Mouse (Mus musculus): ENCODE results near the gene Rnf144a.
"Not testable (repeated sequence)": the region's sequence is repeated elsewhere in the genome, so short reads cannot be mapped to it uniquely, and the experiment has no call there.

Gene Rnf144a

DNA sequence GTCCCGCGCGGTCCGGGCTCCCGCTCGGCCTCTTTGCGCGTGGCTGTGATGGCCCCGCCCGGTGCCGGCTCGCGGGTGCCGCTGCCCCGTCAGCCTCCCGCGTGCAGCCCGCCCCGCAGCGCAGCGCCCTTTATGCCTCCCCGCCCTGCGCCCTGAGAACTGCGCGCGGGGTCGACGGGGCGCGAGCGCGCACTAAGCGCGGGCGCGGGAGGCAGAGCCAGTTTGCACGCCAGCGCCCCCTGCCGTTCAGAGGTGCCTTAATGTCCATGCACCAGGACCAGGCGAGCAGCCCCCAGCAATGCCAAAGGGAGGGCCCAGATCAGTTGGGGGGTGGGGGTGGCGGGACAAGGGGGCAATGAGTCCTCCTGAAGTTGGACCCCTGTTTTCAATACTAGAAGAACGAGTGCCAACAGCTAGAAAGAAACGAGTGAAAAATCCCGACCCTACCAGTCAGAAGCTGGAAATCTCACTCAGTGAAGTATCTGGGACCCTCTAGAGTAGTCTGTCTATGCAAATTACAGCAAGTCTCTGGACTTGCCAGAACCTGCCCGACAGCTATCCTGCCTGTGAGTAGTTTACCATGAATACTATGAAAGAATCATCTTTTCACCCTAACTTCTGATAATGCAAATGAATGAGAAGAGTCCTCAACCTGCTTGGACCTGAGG, at the start of gene Rnf144a:
TSS of gene Rnf144a (minus strand) at position 151 of the 668 bp plus-strand sequence.
- DNase-seq (ENCODE audit: low read depth, low spot score) = peak; percentile 44

DNA sequence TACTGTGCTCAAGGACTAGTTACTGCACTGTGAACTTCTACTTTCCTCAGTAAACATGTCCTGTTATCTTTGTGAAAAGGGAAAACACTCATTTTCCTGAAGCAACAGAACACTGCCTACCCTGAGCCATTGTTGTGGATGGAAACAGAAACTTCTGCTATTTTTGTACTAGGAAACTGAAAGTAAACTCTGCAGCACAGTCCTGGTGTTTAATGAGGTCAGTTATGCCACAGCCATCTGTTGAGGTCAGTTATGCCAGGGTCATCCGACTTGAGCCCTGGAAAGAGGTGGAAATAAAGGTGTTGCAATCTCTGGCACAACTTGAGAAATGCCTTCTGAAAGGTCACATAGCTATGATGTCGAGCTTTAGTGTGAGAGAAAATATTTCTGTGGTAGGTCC, 45.0 kb upstream of the Rnf144a start:
- DNase-seq (ENCODE audit: low read depth, low spot score) = no peak

DNA sequence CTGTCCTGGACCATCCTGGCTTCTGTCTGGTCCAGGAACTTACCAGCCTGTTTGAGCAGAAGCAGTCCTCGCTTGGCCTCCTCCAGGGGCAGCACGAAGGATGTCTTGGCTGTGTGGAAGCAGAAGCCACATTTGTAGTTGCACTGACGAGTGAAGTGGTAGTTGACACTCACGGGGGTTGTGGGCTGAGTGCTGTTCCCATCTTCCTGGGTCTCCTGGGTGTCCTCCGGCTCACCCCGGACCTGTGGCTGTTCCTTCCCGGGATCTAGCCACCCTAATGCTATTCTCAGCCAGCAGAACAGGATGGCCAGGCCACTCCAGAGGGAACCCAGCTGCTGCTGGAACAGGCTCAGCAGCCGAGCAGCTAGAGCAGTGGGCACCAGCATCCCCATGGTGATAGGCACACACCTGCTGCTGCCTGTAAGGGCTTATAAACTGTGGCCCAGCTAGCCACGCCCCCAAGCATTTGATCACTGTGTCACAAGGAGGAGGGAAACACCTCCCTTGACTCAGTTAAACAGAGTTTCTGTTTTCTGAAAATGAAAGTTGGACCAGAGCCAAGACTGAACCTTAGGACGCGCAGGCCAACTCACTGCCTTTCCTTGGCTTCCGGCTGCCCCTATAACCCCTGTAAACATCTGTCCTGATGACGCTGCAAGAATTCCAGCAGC, 41.1 kb upstream of the Rnf144a start, which contains the start of gene Rsad2:
TSS of gene Rsad2 (minus strand) at position 425 of the 671 bp plus-strand sequence.
- no peak for DNase-seq (ENCODE audit: low read depth, low spot score)

DNA sequence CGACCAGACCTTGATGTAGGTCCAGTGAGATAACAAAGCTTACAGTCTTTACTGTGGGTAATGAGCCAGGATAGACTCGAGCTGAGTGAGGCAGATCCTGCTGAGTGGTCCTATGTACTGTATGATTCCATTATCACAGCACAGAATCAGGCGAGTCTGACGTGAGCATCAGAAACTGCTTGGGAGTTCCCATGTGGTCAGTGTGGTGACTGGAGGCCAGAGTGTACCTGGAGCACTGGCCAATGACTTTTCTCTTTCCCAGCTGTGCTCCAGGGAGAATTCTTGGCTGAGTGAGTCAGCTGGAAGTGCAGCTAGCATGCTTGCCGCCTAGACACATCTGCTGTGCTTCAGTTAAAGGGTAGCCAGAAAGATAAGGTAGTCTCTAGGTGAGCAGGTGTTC, 39.6 kb upstream of the Rnf144a start:
- no peak for DNase-seq (ENCODE audit: low read depth, low spot score)

DNA sequence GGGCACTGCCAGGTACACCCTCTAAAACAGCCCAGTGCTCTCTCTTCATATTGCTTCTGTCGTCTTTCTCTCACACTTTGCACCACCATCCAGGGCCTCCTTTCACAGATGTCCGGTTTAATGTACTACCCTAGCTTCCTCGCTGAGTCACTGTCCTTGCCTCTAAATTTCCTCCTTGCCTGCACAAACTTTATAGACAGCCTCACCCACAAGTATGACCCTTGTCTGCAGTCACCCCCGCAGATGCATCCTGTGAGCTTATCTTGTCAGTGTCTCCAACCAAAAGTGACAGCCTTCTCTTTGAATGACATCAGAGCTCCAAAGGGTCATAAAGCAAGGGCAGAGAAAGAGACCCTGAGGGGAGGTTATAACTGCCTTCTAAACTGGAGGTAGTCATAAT, 37.9 kb upstream of the Rnf144a start:
- no peak for DNase-seq (ENCODE audit: low read depth, low spot score)

DNA sequence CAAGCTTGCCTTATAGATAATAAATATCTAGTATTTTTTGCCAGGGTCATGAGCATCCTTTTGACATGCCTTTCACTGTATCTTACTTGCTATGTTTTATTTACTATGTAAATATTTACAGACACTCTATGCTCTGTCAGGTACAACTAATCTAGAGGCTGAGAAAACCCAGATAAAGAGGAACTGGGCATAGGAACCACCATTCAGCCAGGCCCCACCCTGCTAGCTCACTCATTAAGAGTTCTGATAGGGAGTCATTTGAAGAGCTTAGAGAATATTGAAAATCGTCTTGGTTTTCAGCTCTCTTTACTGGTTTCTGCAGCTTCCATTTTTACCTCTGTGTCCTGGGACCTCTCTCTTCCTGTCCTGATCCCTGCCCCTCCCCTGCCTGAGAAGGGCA, 36.1 kb upstream of the Rnf144a start:
- DNase-seq (ENCODE audit: low read depth, low spot score) = no peak

DNA sequence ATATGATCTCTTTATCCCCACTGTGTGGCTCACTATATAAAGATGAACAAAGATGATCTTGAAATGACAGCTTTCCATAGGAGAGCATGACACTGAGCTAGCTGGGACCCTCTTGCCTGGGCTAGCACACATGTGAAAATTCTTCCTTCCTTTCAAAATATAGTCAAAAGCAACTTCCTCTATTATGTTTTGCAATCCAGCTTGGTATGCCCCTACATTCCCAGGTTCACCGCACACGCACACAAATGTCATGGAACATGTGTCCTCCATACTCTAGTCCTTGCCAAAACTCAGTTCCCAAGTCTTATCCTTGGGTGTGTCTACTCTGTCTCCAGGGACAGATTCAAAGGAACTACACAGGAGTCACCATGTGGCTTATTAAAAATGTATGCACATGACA, 34.4 kb upstream of the Rnf144a start:
- DNase-seq (ENCODE audit: low read depth, low spot score) = no peak

DNA sequence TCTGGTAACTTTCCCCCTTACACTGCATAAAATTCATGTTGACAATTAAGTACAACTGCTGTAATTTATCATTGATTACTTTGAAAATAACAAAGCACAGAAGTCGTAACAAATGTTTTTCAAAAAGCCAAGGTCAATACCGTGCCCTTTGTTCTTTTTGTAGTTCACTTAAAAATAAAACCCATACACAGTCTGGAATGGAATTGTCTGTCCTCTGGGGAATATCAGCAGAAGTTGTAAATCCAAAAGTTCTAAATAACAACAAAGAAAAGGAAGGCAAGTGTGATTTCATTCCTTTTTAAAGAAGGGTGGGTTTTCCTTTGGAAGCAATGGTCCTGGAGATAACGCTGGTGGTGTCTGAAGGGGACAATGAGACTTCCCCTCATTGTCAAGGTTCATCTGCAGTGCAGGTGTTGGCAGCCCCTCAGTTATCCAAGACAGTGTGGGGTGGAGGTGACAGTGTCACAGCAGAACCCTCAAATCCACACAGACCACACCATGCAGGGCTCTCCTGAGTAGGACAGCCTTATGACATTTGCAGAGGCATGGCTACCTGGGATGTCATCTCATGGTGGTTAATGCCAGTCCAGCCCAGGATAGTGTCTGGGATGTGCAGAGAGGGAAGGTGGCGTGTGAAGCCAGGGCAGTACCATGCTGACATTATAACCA, 31.5 kb upstream of the Rnf144a start:
- no peak for DNase-seq (ENCODE audit: low read depth, low spot score)

DNA sequence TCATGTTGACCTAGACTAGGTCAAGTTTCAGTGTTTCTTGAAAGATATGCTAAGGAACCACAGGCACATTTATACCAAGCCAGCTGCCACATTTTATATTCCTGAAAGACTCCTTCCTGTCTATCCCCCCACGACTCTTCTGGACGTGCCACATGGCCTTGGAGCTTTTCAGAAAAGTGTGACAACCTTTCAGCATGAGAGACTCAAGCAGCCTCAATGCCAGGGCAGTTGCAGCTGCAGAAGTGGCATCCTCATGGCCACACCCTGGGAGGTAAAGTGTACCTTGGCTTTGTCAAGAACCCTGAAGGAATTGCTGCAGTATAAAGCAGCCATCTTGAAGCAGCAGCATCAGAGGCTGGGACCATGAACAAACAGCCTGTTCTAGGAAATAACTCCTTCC, 29.5 kb upstream of the Rnf144a start:
- DNase-seq (ENCODE audit: low read depth, low spot score) = no peak

DNA sequence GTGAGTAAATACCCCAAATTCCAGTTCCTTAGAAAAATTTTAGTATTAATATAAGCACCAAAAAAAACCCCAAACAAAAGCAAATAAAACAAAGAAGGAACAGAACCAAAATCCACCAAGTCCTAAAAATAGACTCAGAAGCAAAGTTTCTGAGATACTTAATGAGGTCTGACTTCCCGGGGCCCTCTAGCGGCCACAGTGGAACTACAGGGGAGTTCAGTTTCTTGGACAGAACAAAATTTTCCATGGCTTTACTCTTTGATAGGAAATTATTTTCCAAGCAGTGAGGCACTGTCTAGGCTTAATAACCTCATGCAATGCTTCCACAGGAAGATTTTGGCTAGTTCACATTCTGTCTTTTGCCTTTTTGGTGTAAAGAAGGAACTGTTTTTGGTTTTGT, 29.0 kb upstream of the Rnf144a start:
- DNase-seq (ENCODE audit: low read depth, low spot score) = peak; percentile 19

DNA sequence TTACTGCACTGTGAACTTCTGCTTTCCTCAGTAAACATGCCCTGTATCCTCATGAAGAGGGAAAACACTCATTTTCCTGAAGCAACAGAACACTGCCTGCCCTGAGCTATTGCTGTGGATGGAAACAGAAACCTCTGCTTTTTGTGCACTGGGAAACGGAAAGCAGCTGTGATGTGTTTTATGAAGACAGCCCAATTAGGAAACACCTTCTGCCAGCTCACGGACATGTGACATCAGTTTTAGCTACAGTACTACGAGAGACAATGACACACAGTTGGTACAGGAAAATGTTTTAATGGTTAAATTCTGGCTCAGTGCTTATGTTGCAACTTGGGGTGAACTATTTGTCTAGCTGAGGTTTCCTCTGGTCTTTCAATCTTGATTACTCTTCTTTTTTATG, 24.3 kb upstream of the Rnf144a start:
- DNase-seq (ENCODE audit: low read depth, low spot score) = no peak

DNA sequence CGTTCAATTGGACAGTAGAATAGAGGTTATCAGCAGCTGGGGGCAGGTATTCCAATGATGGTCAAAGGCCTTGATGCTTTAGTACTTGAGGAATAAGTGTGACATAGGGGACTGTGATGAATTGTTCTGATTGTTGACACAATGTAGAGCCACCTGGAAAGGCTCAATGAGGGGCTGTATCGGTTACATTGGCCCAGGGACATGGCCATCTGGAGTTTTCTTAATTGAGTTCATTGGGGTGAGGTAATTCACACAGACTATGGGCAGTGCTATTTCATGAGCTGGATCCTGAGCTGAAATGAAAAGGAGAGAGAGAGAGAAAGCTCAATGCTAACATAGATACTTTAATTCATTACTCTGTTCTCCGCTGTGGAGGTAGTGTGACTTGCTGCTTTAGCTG, 22.9 kb upstream of the Rnf144a start:
- no peak for DNase-seq (ENCODE audit: low read depth, low spot score)

DNA sequence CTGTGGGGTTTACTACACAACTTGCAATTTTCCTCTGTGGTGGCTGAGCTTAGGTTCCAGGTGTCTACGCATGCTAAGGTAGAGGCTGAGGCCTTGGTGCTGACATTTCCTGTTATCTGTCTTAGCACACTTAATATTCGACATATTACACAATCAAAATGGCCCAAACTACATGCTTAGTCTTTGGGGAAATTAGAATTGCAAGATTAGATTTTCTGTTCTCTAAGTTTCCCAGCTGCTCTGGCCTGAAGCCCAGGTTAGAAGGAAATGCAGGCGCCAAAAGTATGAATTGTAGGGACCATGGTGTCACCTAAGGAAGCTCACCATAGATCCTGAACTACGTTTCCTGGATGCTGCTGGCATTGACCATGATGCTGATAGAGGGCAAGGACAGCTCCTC, 21.3 kb upstream of the Rnf144a start:
- DNase-seq (ENCODE audit: low read depth, low spot score) = no peak

DNA sequence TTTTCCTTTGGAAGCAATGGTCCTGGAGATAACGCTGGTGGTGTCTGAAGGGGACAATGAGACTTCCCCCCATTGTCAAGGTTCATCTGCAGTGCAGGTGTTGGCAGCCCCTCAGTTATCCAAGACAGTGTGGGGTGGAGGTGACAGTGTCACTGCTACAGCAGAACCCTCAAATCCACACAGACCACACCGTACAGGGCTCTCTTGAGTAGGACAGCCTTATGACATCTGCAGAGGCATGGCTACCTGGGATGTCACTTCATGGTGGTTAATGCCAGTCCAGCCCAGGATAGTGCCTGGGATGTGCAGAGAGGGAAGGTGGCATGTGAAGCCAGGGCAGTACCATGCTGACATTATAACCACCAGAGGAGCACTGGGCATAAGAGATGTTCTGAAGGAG, 13.7 kb upstream of the Rnf144a start:
- not testable (repeated sequence) for DNase-seq (ENCODE audit: low read depth, low spot score)

DNA sequence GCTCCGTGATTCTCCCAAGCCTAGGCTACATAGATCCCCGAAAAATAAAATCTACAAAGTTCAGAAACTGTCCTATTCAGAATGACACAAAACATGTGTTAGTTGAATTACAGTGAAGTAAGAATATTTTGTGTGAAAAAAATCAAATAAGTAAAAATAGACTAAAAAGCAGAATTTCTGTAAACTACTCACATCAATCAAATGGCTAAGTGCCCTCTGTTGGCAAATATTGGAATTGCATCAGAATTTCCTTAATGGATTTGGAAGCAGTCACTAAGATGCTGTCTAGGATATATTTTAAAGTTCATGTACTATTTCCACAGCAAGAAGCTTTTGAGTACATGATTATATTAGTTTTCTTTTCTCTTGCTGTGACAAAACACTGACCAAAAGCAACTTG, 9.8 kb upstream of the Rnf144a start:
- DNase-seq (ENCODE audit: low read depth, low spot score) = peak; percentile 41

DNA sequence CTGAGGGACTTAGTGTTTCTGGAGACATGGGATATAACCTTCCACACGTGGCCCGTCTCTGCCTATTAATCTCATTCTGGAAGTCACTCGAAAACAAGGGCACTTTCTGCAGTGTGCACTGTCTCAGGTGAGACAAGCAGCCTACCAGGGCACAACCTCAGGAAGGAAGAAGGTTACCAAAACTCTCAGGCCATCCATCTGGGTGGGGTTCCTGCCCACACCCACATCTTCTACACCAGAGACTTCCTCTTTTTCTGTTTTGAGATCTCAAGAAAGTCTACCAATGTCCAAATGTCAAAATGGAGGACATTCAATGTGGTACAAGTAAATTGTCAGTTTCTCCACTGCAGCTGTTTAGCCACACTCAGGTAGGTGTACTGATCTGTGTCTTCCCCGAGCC, 3.3 kb upstream of the Rnf144a start:
- no peak for DNase-seq (ENCODE audit: low read depth, low spot score)

DNA sequence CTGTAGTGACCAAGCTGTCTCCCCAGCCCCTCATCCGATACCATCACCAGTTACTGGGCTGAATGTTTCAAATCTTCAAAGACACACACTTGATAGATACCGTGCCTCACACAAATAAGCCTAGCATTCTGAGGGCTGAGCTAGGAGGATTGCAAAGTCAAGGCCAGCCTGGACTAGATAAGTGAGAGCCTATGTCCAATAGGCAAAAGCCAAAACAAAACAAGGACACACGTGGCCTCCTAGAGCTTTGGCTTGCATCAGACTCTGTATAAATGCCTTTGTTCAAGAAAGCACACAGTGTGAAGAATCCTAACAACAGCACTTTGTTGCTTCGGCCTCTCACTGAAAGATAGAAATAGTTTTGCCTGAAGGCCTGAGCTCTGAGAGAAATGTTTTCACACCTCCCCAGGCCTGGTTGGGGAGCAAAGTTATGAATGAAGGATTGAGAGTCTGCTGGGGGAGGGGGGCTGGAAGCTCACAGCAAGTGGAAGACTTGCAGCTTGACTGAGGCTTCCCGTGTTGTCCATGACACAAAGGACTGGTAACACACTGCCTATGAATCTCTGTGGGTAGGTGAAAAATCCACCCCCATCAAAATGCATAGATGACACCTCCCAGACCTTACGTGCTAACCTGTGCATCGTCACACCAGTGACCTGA, 1.7 kb upstream of the Rnf144a start:
- DNase-seq (ENCODE audit: low read depth, low spot score) = peak; percentile 50

DNA sequence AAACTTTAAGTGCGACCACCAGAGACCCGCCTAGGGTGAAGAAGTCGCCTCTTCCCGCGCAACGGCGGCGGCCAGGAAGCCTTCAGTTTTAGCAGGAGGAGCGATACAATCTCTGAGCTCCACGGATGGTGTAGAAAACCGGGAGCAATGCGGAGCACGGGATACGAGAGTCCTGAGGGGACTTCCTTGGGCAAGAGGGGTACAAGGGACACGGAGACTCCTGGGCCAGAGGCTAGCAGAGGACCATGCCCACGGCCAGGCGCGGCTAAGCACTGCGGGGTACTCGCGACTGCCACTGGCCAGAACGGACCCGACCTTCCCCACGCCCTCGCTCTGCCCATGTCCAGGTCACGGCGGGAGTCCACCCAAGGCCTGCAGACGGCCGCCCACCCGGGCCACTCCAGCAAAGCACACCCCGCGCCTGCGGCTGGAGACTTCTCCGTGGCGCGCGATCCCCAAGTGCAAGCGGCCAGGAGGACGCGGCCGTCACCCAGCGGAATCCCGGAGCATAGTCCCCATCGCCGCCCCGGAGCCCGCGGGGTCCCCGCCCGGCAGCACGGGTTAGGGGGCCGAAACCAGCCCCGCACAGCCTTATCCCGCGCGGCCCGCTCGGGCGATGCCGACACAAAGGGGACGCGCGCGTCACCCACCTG, 477 bp downstream of the Rnf144a start:
- DNase-seq (ENCODE audit: low read depth, low spot score) = no peak

DNA sequence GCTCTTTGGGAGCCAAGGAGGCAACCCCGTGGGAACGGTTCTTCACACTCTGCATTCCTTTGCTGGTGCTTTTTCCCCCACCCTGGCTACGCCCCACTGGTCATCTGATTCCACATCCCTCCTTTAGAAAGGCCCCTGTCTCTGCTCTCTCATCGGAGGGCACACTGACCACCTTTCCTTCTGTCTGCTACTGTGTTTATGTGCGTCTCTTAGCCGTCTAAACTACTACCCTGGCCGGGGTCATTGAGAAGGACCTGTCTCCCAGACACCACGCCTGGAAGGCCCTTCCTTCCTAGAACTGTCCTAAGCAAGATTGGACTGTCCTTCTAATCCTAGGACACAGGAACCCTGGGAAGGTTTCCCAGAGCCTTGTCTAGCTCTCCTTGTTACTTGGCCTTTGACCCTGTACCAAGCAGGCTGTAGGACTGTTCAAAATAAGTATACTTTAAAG, 1.1 kb downstream of the Rnf144a start:
- no peak for DNase-seq (ENCODE audit: low read depth, low spot score)

DNA sequence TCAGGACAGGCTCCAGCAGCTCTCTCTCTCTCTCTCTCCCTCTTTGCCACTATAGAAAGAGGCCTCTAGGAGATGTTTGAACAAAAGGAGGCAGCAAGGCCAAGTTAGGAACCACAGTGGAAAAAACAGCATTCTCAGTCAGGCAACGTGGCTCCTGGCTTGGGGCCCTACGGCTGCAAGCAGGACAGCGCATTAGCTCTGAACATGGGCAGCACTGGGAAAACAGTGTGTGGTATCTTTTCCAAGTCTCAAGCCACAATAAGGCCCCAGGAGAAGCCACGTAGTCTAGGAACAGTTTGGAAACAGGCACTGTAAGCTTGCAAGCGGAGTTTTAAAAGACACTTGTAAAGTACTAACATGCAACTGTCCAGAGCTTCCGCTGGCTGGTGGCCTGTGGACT, 2.3 kb downstream of the Rnf144a start:
- no peak for DNase-seq (ENCODE audit: low read depth, low spot score)

DNA sequence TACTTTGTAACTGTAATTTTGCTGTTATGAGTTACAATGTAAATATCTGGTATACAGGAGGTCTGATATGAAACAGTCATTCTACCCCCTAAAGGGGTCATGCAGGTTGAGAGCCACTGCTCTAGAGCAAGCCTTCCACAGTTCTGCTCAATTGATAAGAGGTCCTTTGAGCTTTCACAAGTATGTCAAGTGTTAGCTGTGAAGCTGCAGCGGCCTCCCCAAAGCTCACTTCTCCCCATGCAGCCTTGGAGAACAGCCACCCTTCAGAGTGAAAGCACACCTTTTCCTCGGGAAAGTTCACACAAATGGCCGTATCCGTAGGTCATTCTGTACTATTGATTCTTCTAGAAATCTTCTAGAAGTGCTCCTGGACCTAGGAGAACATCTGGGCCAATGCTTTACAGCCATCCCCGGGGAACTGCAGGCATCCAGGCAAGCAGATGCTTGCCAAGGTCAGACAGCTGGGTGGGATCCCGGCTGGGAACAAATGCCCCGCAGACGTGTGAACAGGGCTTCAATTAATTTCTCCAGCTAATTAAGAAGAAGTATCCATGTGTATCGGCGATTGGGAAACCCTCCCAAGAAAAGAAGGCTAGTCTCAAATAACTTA, 3.1 kb downstream of the Rnf144a start:
- no peak for DNase-seq (ENCODE audit: low read depth, low spot score)

Measured in telencephalon, adult 2 months (tissue).